Mouse (Mus musculus) liver, adult 2 months (tissue): ENCODE results near the gene Acly. TPM values are rescaled to one million over a fixed set of nuclear protein-coding genes. Genes with fewer than 3 reads are reported as not detected.

Experiments used
- DNase-seq: peaks from one replicate; pipeline ENCODE4 v3.0.0-alpha.2; 2011; ENCODE audit warnings: low read depth, low spot score; ENCODE audit errors: extremely low read depth
- H3K27ac ChIP-seq: fragments of 200-500 bp; replicated peaks from 2 replicates; pipeline ENCODE4 v1.5.1; 2012; ENCODE audit warnings: low read depth, mild to moderate bottlenecking, control low read depth, inconsistent platforms, low read length; ENCODE audit not compliant: insufficient read depth
- H3K27me3 ChIP-seq: fragments of 200-500 bp; 2 replicates; pipeline ENCODE4 v1.6.1; 2012; ENCODE audit warnings: mild to moderate bottlenecking, moderate library complexity, low read length, inconsistent platforms; ENCODE audit not compliant: control insufficient read depth, insufficient read depth
- H3K36me3 ChIP-seq: fragments of 200-500 bp; 2 replicates; pipeline ENCODE4 v1.6.1; 2012; ENCODE audit warnings: low read length, inconsistent platforms; ENCODE audit not compliant: control insufficient read depth, insufficient read depth
- H3K4me1 ChIP-seq: fragments of 200-500 bp; 2 replicates; pipeline ENCODE4 v1.6.1; 2011; ENCODE audit warnings: low read length; ENCODE audit not compliant: control insufficient read depth, insufficient read depth
- H3K4me3 ChIP-seq: fragments of 200-500 bp; 2 replicates; pipeline ENCODE4 v1.5.1; 2011; ENCODE audit warnings: low read depth, mild to moderate bottlenecking, control low read depth, low read length, moderate library complexity; ENCODE audit not compliant: insufficient read depth
- H3K79me2 ChIP-seq: fragments of 200-500 bp; 2 replicates; pipeline ENCODE4 v1.6.1; 2012; ENCODE audit warnings: inconsistent platforms, mild to moderate bottlenecking, low read length, moderate library complexity; ENCODE audit not compliant: control insufficient read depth, insufficient read depth
- H3K9ac ChIP-seq: fragments of 200-500 bp; 2 replicates; pipeline ENCODE4 v1.6.1; 2012; ENCODE audit warnings: low read depth, mild to moderate bottlenecking, control low read depth, inconsistent platforms, low read length
- CTCF ChIP-seq: fragments of 200-500 bp; IDR thresholded peaks from 2 replicates; pipeline ENCODE4 v1.5.1; 2011; ENCODE audit warnings: low read depth, low read length, control low read depth
- POLR2A ChIP-seq: fragments of 200-500 bp; IDR thresholded peaks from 2 replicates; pipeline ENCODE4 v1.6.1; 2011; ENCODE audit warnings: low read length, control low read depth; ENCODE audit not compliant: insufficient read depth; ENCODE audit errors: extremely low read depth
- WGBS: fragments of 180-500 bp; shearing (Covaris S2); methylation state at CpG from one replicate; pipeline ENCODE4 v1.1.7; 2018; 5-methylcytosine and 5-hydroxymethylcytosine counted together
- polyA plus RNA-seq: library from polyadenylated mRNA; depleted of rRNA; stranded (reverse); fragments of >200 nt; gene quantifications from 2 replicates; pipeline ENCODE4 v1.2.3, GENCODE M21; 2012
- total RNA-seq: library from RNA; depleted of rRNA; stranded (reverse); fragments of >200 nt; gene quantifications from 2 replicates; pipeline ENCODE4 v1.2.3, GENCODE M21; 2014

Gene Acly
- total and polyA plus RNA-seq, 2 experiments = 124 to 205 TPM

DNA sequence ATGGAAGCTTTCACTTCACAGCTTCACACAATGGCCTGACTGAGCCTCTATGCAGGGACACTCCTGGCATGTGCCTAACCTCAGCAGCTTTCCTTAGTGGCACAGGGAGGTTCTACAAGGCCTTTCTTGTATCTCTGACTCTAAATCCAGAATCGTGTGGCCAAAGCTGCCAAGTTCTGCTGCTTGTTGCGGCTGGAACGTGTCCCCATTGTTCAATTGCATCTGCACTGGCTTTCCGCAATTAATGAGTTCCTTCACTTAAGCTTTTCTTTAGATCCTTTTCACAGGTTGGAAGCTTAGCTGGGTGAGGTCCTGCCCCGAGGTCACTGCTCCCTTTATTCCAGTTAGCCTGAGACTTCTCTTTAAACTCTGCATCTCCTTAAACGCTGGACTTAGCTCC lies 6.1 kb upstream of the Acly start:
- TF ChIP-seq CTCF (no peak), POLR2A (no peak)
- no peak overlapping the region for H3K27ac ChIP-seq
- 94% methylated on average over 6 of the region's 6 CpGs for WGBS
- H3K36me3 ChIP-seq = no peaks in the 10 kb centered on the region
- no peak overlapping the region for H3K4me3 ChIP-seq
- H3K79me2 ChIP-seq = no peaks in the 10 kb centered on the region
- peaks cover 6% of the 10 kb centered on the region for H3K4me1 ChIP-seq
- no peaks in the 10 kb centered on the region for H3K27me3 ChIP-seq
- no peak for DNase-seq
- H3K9ac ChIP-seq = no peak overlapping the region

- H3K27me3 ChIP-seq = no peaks in the 10 kb centered on the region
- peaks cover 20% of the 10 kb centered on the region; the same call in 1 of the 2 replicates for H3K79me2 ChIP-seq
- WGBS = 9% methylated on average over 19 of the region's 19 CpGs
- TF ChIP-seq POLR2A (no peak), CTCF (no peak)
- H3K4me3 ChIP-seq = peak overlapping the region; percentile 45
- DNase-seq = peak; percentile 90
- 0 out of 2 replicates have a peak, but pooled peaks cover 2% of the 10 kb centered on the region for H3K36me3 ChIP-seq
- peak overlapping the region; percentile 61 for H3K9ac ChIP-seq
- peak overlapping the region; percentile 97 for H3K27ac ChIP-seq
- H3K4me1 ChIP-seq = peaks cover 25% of the 10 kb centered on the region
These were observed 770 bp upstream of the Acly start for GRCm38 (mm10) chr11:100528375-100529165.

DNA sequence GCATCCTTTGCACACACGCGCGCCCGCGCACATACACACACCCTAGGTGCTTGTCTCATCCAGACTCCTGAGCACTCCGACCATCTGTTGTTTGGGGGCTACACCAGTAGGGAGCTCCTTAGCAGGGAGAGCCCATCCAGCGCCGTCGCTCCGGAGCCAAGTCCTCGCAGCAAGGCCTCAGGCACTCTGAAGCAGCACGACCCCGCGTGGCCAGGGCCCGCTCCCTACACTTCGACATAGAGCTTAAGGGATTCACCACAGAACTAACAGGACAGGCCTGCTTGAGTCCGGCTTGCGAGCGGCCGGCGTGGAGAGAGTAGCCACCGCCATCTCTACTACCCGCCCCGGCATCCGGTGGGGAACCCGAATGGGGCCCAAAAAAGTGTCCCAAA lies 738 bp downstream of the Acly start:
- H3K27ac ChIP-seq = peak overlapping the region; percentile 71
- peaks cover 30% of the 10 kb centered on the region for H3K4me1 ChIP-seq
- H3K9ac ChIP-seq = peak overlapping the region; percentile 93
- peak; percentile 44 for DNase-seq
- peaks cover 20% of the 10 kb centered on the region; the same call in 1 of the 2 replicates for H3K79me2 ChIP-seq
- TF ChIP-seq POLR2A = no peak
- TF ChIP-seq CTCF = peak; percentile 48
- H3K4me3 ChIP-seq = peak overlapping the region; percentile 86
- no peaks in the 10 kb centered on the region for H3K27me3 ChIP-seq
- peaks cover 13% of the 10 kb centered on the region for H3K36me3 ChIP-seq
- WGBS = under 1% methylated on average over 26 of the region's 26 CpGs

DNA sequence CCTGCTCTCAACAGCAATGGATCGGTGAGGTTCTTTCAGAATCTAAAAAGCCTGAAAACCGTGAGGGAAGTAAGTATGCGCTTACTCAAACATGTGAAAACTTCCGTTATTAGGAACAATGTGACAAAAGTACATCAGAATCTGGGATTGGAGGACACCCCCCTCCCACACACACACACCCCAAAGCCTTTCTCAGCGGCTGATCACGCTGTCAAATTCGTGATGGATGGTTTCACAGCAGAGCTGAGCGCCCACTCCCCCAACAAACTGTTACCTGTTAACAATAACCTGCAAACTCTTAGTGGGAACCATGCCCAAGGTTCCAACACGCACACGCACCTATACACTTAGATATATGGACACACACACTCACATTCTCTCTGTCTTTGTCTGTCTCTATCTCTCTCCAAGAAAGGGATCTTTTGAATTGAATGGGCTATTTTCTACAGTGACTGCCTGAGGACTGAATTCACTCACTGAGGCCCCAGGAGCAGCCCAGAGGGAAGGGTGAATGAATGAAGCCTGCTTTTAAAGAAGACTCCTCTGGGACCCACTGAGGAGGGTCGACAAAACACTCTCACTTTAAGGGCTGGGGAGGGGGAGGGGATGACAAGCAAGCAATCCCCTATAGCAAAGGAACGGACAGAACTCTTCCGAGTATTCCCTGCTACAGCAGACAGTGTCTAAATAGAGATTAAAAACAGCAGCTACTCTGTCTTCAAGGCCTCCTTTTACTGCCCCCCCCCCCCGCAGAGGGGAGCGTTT lies 1.6 kb downstream of the Acly start:
- peaks cover 20% of the 10 kb centered on the region; the same call in 1 of the 2 replicates for H3K79me2 ChIP-seq
- H3K9ac ChIP-seq = peak overlapping the region; percentile 93
- H3K4me3 ChIP-seq = peak overlapping the region; percentile 86
- 42% methylated on average over 15 of the region's 15 CpGs for WGBS
- DNase-seq = no peak
- H3K27ac ChIP-seq = peak overlapping the region; percentile 71; the same call in 1 of the 2 replicates
- peaks cover 36% of the 10 kb centered on the region for H3K4me1 ChIP-seq
- H3K27me3 ChIP-seq = no peaks in the 10 kb centered on the region
- TF ChIP-seq POLR2A (no peak), CTCF (no peak)
- peaks cover 21% of the 10 kb centered on the region for H3K36me3 ChIP-seq

- H3K79me2 ChIP-seq = peaks cover 20% of the 10 kb centered on the region; the same call in 1 of the 2 replicates
- peak overlapping the region; percentile 44 for H3K9ac ChIP-seq
- H3K27ac ChIP-seq = 0 out of 2 replicates have a peak overlapping the region, but pooled peaks have one; percentile 3
- peaks cover 23% of the 10 kb centered on the region for H3K36me3 ChIP-seq
- DNase-seq = no peak
- H3K4me3 ChIP-seq = peak overlapping the region; percentile 9; the same call in 1 of the 2 replicates
- 59% methylated on average over 11 of the region's 11 CpGs for WGBS
- no peaks in the 10 kb centered on the region for H3K27me3 ChIP-seq
- TF ChIP-seq CTCF (no peak), POLR2A (no peak)
- peaks cover 44% of the 10 kb centered on the region for H3K4me1 ChIP-seq
These were observed 2.7 kb downstream of the Acly start for GRCm38 (mm10) chr11:100524987-100525630.
